ENCODE assay signal across 8 mouse cellular contexts in genomic region chr10:59879255-59880028, GRCm38 (mm10). TPM values are rescaled to one million over a fixed set of nuclear protein-coding genes. Genes with fewer than 3 reads are reported as not detected.
DNase-seq lines count a peak whose midpoint lies in the region; ATAC-seq and TF ChIP-seq lines count a peak whose summit lies in the region.

TSS of gene Dnajb12 (plus strand) at chr10:59879556.

- H3K9ac ChIP-seq in embryonic facial prominence, embryonic 15.5 days = peak within 1 kb of the TSS; percentile 97
- H3K9ac ChIP-seq in kidney, embryonic 15.5 days = peak within 1 kb of the TSS; percentile 93

- peak within 1 kb of the TSS; percentile 87 for H3K4me3 ChIP-seq in bone marrow, adult 2 months (replicated peaks; ENCODE audit: control insufficient read depth, low read depth, low read length)
- peak within 1 kb of the TSS; percentile 82 for H3K4me3 ChIP-seq in embryonic facial prominence, embryonic 15.5 days (replicated peaks)
- H3K4me3 ChIP-seq in heart, embryonic 10.5 days = peak within 1 kb of the TSS; percentile 84
- peak within 1 kb of the TSS; percentile 94 for H3K4me3 ChIP-seq in kidney, embryonic 15.5 days (replicated peaks)

- H3K9me3 ChIP-seq in embryonic facial prominence, embryonic 15.5 days (replicated peaks) = no peaks in the 10 kb centered on the region
- H3K9me3 ChIP-seq in heart, embryonic 10.5 days = no peaks in the 10 kb centered on the region
- H3K9me3 ChIP-seq in kidney, embryonic 15.5 days (replicated peaks) = no peaks in the 10 kb centered on the region

- peak; percentile 96 for DNase-seq in 416B (ENCODE audit: low read depth)
- peak; percentile 96 for DNase-seq in heart, embryonic 10.5 days (ENCODE audit: low spot score)
- DNase-seq in liver = peak; percentile 94
- DNase-seq in spleen, postnatal 4 days (ENCODE audit: low spot score in 2 of 2) = peak; percentile 92 to 98

- TF ChIP-seq POLR2A in bone marrow, adult 2 months (IDR thresholded peaks at IDR 0.05; ENCODE audit: borderline replicate concordance, control insufficient read depth, low read depth, low read length) = no peak; the same call in 1 of the 2 replicates

- 0 out of 2 replicates have a peak, but pooled peaks cover 8% of the 10 kb centered on the region for H3K36me3 ChIP-seq in embryonic facial prominence, embryonic 15.5 days
- peaks cover 5% of the 10 kb centered on the region; the same call in 1 of the 2 replicates for H3K36me3 ChIP-seq in heart, embryonic 10.5 days
- H3K36me3 ChIP-seq in kidney, embryonic 15.5 days = peaks cover 10% of the 10 kb centered on the region

- no peaks in the 10 kb centered on the region for H3K27me3 ChIP-seq in embryonic facial prominence, embryonic 15.5 days
- H3K27me3 ChIP-seq in heart, embryonic 10.5 days (ENCODE audit: insufficient read depth, poor library complexity, severe bottlenecking) = no peaks in the 10 kb centered on the region
- H3K27me3 ChIP-seq in kidney, embryonic 15.5 days = no peaks in the 10 kb centered on the region

- WGBS in bone marrow, adult 2 months = under 1% methylated on average over 80 of the region's 80 CpGs
- WGBS in embryonic facial prominence, embryonic 15.5 days = under 1% methylated on average over 79 of the region's 80 CpGs
- WGBS in heart, embryonic 10.5 days = under 1% methylated on average over 80 of the region's 80 CpGs
- WGBS in kidney, embryonic 15.5 days = under 1% methylated on average over 79 of the region's 80 CpGs

- peak within 1 kb of the TSS; percentile 99 for H3K27ac ChIP-seq in bone marrow, adult 2 months (ENCODE audit: control insufficient read depth, insufficient read depth, low read depth, low read length, poor library complexity)
- H3K27ac ChIP-seq in embryonic facial prominence, embryonic 15.5 days (replicated peaks) = peak within 1 kb of the TSS; percentile 100
- peak within 1 kb of the TSS; percentile 99 for H3K27ac ChIP-seq in heart, embryonic 10.5 days
- H3K27ac ChIP-seq in kidney, embryonic 15.5 days = peak within 1 kb of the TSS; percentile 100

- no peak for TF ChIP-seq CTCF in bone marrow, adult 2 months (IDR thresholded peaks at IDR 0.05; ENCODE audit: control insufficient read depth, insufficient read depth, low read length)

- ATAC-seq in embryonic facial prominence, embryonic 15.5 days (ENCODE audit: insufficient number of reproducible peaks, low FRiP score, low TSS enrichment, low read depth) = peak; percentile 93
- peak; percentile 92 for ATAC-seq in kidney, embryonic 15.5 days (replicated peaks; ENCODE audit: low FRiP score)
- peak; percentile 81 for ATAC-seq in monocyte, adult 5-6 weeks (replicated peaks; ENCODE audit: insufficient number of reproducible peaks, low FRiP score, low TSS enrichment, poor library complexity, severe bottlenecking)

- peaks cover 1% of the 10 kb centered on the region for H3K4me1 ChIP-seq in bone marrow, adult 2 months (ENCODE audit: control insufficient read depth, insufficient read depth, low read length)
- peaks cover 16% of the 10 kb centered on the region for H3K4me1 ChIP-seq in embryonic facial prominence, embryonic 15.5 days
- H3K4me1 ChIP-seq in heart, embryonic 10.5 days = peaks cover 20% of the 10 kb centered on the region
- H3K4me1 ChIP-seq in kidney, embryonic 15.5 days = peaks cover 15% of the 10 kb centered on the region

- H3K4me2 ChIP-seq in embryonic facial prominence, embryonic 15.5 days (replicated peaks) = peak within 1 kb of the TSS; percentile 70
- peak within 1 kb of the TSS; percentile 88 for H3K4me2 ChIP-seq in kidney, embryonic 15.5 days

RNA-seq across cellular contexts. Expression of gene Dnajb12, which starts in this region (rescaled TPM):
- 15.4 and 20.5 TPM in 2 replicates for polyA plus RNA-seq in bone marrow, adult 2 months (2011; ENCODE audit: insufficient read depth, insufficient read length, low replicate concordance, missing spikeins)
- 24.1 and 24.8 TPM in 2 replicates for polyA plus RNA-seq in embryonic facial prominence, embryonic 15.5 days (2015; fragmentation: Nextera tagmentation; extraction: Ambion mirVana)
- polyA plus RNA-seq in heart, embryonic 10.5 days (2016; fragmentation: Nextera tagmentation; extraction: Ambion mirVana) = 28.8 and 32.0 TPM in 2 replicates
- 27.1 and 30.2 TPM in 2 replicates for polyA plus RNA-seq in kidney, embryonic 15.5 days (2015; fragmentation: Nextera tagmentation; extraction: Ambion mirVana)
- total RNA-seq in monocyte, adult 5-6 weeks (2017) = 29.6 to 41.9 TPM (median 30.0 TPM) in 3 replicates

Comparison
In these comparisons a context has a peak if more than half of its experiments do, and no peak if none do; other contexts are left out.
1. Peak in every context shown above with its lines: DNase-seq, ATAC-seq, H3K4me3 ChIP-seq and H3K27ac ChIP-seq.